In the genomic region with DNA sequence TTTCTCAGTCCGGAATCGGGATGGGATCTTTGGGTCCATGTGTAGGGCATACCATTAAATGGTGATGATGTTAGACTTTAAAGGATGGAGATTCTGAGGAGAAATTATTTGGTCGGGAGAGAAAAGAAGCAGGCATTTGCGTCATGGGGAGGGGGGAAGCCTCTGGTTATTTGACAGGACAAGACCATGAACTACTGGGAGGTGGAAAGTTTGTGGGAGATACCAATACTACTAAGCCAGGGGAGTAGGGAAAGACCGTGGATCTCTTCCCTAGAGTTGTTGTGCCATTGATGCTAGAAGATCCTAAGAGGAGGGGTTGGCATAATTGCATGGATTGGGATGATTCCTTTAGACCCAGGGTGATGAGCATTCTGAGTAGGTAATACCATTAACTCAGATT, we compare ENCODE assay signal across 8 mouse cellular contexts. TPM values are rescaled to one million over a fixed set of nuclear protein-coding genes. Genes with fewer than 3 reads are reported as not detected.
DNase-seq lines count a peak whose midpoint lies in the region; ATAC-seq and TF ChIP-seq lines count a peak whose summit lies in the region.

No protein-coding gene starts in this region.

- peak overlapping the region; percentile 81 for H3K9ac ChIP-seq in heart, embryonic 13.5 days
- H3K9ac ChIP-seq in liver, embryonic 16.5 days (ENCODE audit: low read depth, low read length): peak overlapping the region; percentile 74

- peak overlapping the region; percentile 67 for H3K4me3 ChIP-seq in heart, embryonic 13.5 days
- H3K4me3 ChIP-seq in E14TG2a.4 (replicated peaks; ENCODE audit: low read length): peak overlapping the region; percentile 81
- peak overlapping the region; percentile 60 for H3K4me3 ChIP-seq in forebrain, embryonic 10.5 days
- H3K4me3 ChIP-seq in liver, embryonic 16.5 days (ENCODE audit: low read depth, low read length): peak overlapping the region; percentile 78

- no peaks in the 10 kb centered on the region for H3K9me3 ChIP-seq in heart, embryonic 13.5 days
- H3K9me3 ChIP-seq in E14TG2a.4 (ENCODE audit: low read length): no peaks in the 10 kb centered on the region
- H3K9me3 ChIP-seq in forebrain, embryonic 10.5 days: no peaks in the 10 kb centered on the region
- H3K9me3 ChIP-seq in liver, embryonic 16.5 days (replicated peaks; ENCODE audit: control insufficient read depth, low read length): no peaks in the 10 kb centered on the region

- ATAC-seq in heart, embryonic 13.5 days (ENCODE audit: extremely low read depth, insufficient number of reproducible peaks, low FRiP score, low TSS enrichment): no peak
- peak; percentile 47 for ATAC-seq in liver, embryonic 16.5 days (ENCODE audit: low read depth)

- peak overlapping the region; percentile 70 for H3K4me2 ChIP-seq in heart, embryonic 13.5 days
- peak overlapping the region; percentile 67 for H3K4me2 ChIP-seq in liver, embryonic 16.5 days (ENCODE audit: low read depth, low read length)

- no peak overlapping the region for H3K27ac ChIP-seq in heart, embryonic 13.5 days (replicated peaks)
- H3K27ac ChIP-seq in forebrain, embryonic 10.5 days: peak overlapping the region; percentile 84
- peak overlapping the region; percentile 42; the same call in 1 of the 2 replicates for H3K27ac ChIP-seq in liver, embryonic 16.5 days (ENCODE audit: low read length)

- H3K27me3 ChIP-seq in heart, embryonic 13.5 days (replicated peaks): no peaks in the 10 kb centered on the region
- no peaks in the 10 kb centered on the region for H3K27me3 ChIP-seq in E14TG2a.4 (ENCODE audit: insufficient read depth, low read length)
- H3K27me3 ChIP-seq in forebrain, embryonic 10.5 days (ENCODE audit: poor library complexity, severe bottlenecking): no peaks in the 10 kb centered on the region
- H3K27me3 ChIP-seq in liver, embryonic 16.5 days (ENCODE audit: control insufficient read depth, insufficient read depth, low read depth, low read length): no peaks in the 10 kb centered on the region

- peaks cover 6% of the 10 kb centered on the region; the same call in 1 of the 2 replicates for H3K4me1 ChIP-seq in heart, embryonic 13.5 days
- peaks cover 18% of the 10 kb centered on the region for H3K4me1 ChIP-seq in E14TG2a.4 (replicated peaks; ENCODE audit: low read depth, low read length)
- peaks cover 7% of the 10 kb centered on the region for H3K4me1 ChIP-seq in forebrain, embryonic 10.5 days
- H3K4me1 ChIP-seq in liver, embryonic 16.5 days (ENCODE audit: control insufficient read depth, low read depth, low read length): no peaks in the 10 kb centered on the region; the same call in 1 of the 2 replicates

- peaks cover 10% of the 10 kb centered on the region; the same call in 1 of the 2 replicates for H3K36me3 ChIP-seq in heart, embryonic 13.5 days
- H3K36me3 ChIP-seq in E14TG2a.4 (ENCODE audit: insufficient read depth, low read length): peaks cover 7% of the 10 kb centered on the region; the same call in 1 of the 2 replicates
- peaks cover 11% of the 10 kb centered on the region for H3K36me3 ChIP-seq in forebrain, embryonic 10.5 days (replicated peaks)
- no peaks in the 10 kb centered on the region; the same call in 1 of the 2 replicates for H3K36me3 ChIP-seq in liver, embryonic 16.5 days (ENCODE audit: control insufficient read depth, insufficient read depth)

- DNase-seq in heart, adult 9 months (ENCODE audit: low spot score in 2 of 2): no peak
- DNase-seq in forebrain, embryonic 10.5 days (ENCODE audit: extremely low spot score, low spot score): no peak
- no peak for DNase-seq in adrenal gland, postnatal 14 days
- DNase-seq in layer of hippocampus, postnatal 25 days (ENCODE audit: extremely low spot score in 1 of 2, low spot score in 1 of 2): no peak
- DNase-seq in cerebellum, postnatal 25 days: no peak

- no peak for TF ChIP-seq CTCF in E14TG2a.4 (conservative IDR thresholded peaks at IDR 0.05; ENCODE audit: low read length)

- 17% methylated on average over 5 of the region's 5 CpGs for WGBS in heart, embryonic 13.5 days
- 25% methylated on average over 5 of the region's 5 CpGs for WGBS in forebrain, embryonic 10.5 days
- 24% methylated on average over 5 of the region's 5 CpGs for WGBS in liver, embryonic 16.5 days (ENCODE audit: insufficient replicate concordance)

RNA-seq across cellular contexts. Expression of a gene that starts 0.7 kb away (rescaled TPM):
- 26.7 and 27.3 TPM in 2 replicates for polyA plus RNA-seq in heart, embryonic 13.5 days (2015; fragmentation: Nextera tagmentation; extraction: Ambion mirVana)
- polyA plus RNA-seq in forebrain, embryonic 10.5 days (2016; fragmentation: Nextera tagmentation; extraction: Ambion mirVana): 45.6 TPM in 2 replicates
- 27.7 and 28.9 TPM in 2 replicates for polyA plus RNA-seq in liver, embryonic 16.5 days (2015; fragmentation: Nextera tagmentation; extraction: Ambion mirVana)
- total RNA-seq in adrenal gland, postnatal 14 days (2021): 49.0 and 56.4 TPM in 2 replicates
- total RNA-seq in layer of hippocampus, postnatal 25 days (2021): 100 to 1,000 TPM in 1 of 2 experiments, 10 to 100 TPM in 1; 87.8 to 116 TPM

RNA-seq across cellular contexts. Expression of a gene that starts 27.9 kb away (rescaled TPM):
- polyA plus RNA-seq in heart, embryonic 13.5 days (2015; fragmentation: Nextera tagmentation; extraction: Ambion mirVana): 16.3 and 16.9 TPM in 2 replicates
- 25.3 and 29.3 TPM in 2 replicates for polyA plus RNA-seq in forebrain, embryonic 10.5 days (2016; fragmentation: Nextera tagmentation; extraction: Ambion mirVana)
- 9.5 and 11.4 TPM in 2 replicates for polyA plus RNA-seq in liver, embryonic 16.5 days (2015; fragmentation: Nextera tagmentation; extraction: Ambion mirVana)
- 41.0 and 45.4 TPM in 2 replicates for total RNA-seq in adrenal gland, postnatal 14 days (2021)
- total RNA-seq in layer of hippocampus, postnatal 25 days (2021): 10 to 100 TPM; 28.7 to 33.5 TPM

RNA-seq across cellular contexts. Expression of a gene that starts 31.8 kb away (rescaled TPM):
- polyA plus RNA-seq in heart, embryonic 13.5 days (2015; fragmentation: Nextera tagmentation; extraction: Ambion mirVana): 0.72 and 1.2 TPM in 2 replicates
- polyA plus RNA-seq in forebrain, embryonic 10.5 days (2016; fragmentation: Nextera tagmentation; extraction: Ambion mirVana): 0.87 and 1.0 TPM in 2 replicates
- polyA plus RNA-seq in liver, embryonic 16.5 days (2015; fragmentation: Nextera tagmentation; extraction: Ambion mirVana): 0.19 TPM in 2 replicates
- 0.93 and 1.3 TPM in 2 replicates for total RNA-seq in adrenal gland, postnatal 14 days (2021)
- total RNA-seq in layer of hippocampus, postnatal 25 days (2021): 1 to 10 TPM; 8.0 to 9.5 TPM

RNA-seq across cellular contexts. Expression of a gene that starts 39.6 kb away (rescaled TPM):
- 5.6 and 6.1 TPM in 2 replicates for polyA plus RNA-seq in heart, embryonic 13.5 days (2015; fragmentation: Nextera tagmentation; extraction: Ambion mirVana)
- polyA plus RNA-seq in forebrain, embryonic 10.5 days (2016; fragmentation: Nextera tagmentation; extraction: Ambion mirVana): 14.5 and 19.3 TPM in 2 replicates
- 1.6 and 1.9 TPM in 2 replicates for polyA plus RNA-seq in liver, embryonic 16.5 days (2015; fragmentation: Nextera tagmentation; extraction: Ambion mirVana)
- 4.2 TPM in 2 replicates for total RNA-seq in adrenal gland, postnatal 14 days (2021)
- total RNA-seq in layer of hippocampus, postnatal 25 days (2021): 10 to 100 TPM; 17.0 to 20.9 TPM

RNA-seq across cellular contexts. Expression of a gene that starts 50.9 kb away (rescaled TPM):
- polyA plus RNA-seq in heart, embryonic 13.5 days (2015; fragmentation: Nextera tagmentation; extraction: Ambion mirVana): 28.0 and 29.4 TPM in 2 replicates
- 40.3 and 40.8 TPM in 2 replicates for polyA plus RNA-seq in forebrain, embryonic 10.5 days (2016; fragmentation: Nextera tagmentation; extraction: Ambion mirVana)
- polyA plus RNA-seq in liver, embryonic 16.5 days (2015; fragmentation: Nextera tagmentation; extraction: Ambion mirVana): 32.9 and 42.5 TPM in 2 replicates
- 62.4 and 64.8 TPM in 2 replicates for total RNA-seq in adrenal gland, postnatal 14 days (2021)
- total RNA-seq in layer of hippocampus, postnatal 25 days (2021): 10 to 100 TPM; 75.8 to 85.3 TPM
